ENCODE assay signal across 8 mouse cellular contexts in genomic region chr4:150236521-150237481, GRCm38 (mm10). TPM values are rescaled to one million over a fixed set of nuclear protein-coding genes. Genes with fewer than 3 reads are reported as not detected.
DNase-seq lines count a peak whose midpoint lies in the region; ATAC-seq and TF ChIP-seq lines count a peak whose summit lies in the region.

Gene Eno1, plus strand, starts transcription at chr4:150236721.

- peak within 1 kb of the TSS; percentile 92 for H3K4me3 ChIP-seq in hindbrain, embryonic 10.5 days
- peak within 1 kb of the TSS; percentile 75 for H3K4me3 ChIP-seq in lung, postnatal 0 days (ENCODE audit: low read depth, low read length)

- peak; percentile 86 for ATAC-seq in frontal cortex, adult (ENCODE audit: low TSS enrichment)
- peak; percentile 97 for ATAC-seq in lung, postnatal 0 days

- TF ChIP-seq CTCF in lung, postnatal 0 days (IDR thresholded peaks at IDR 0.05): peak; percentile 46

- no peaks in the 10 kb centered on the region for H3K9me3 ChIP-seq in hindbrain, embryonic 10.5 days
- no peaks in the 10 kb centered on the region for H3K9me3 ChIP-seq in lung, postnatal 0 days (ENCODE audit: low read length)

- peaks cover 57% of the 10 kb centered on the region for H3K4me1 ChIP-seq in hindbrain, embryonic 10.5 days (replicated peaks)
- peaks cover 15% of the 10 kb centered on the region for H3K4me1 ChIP-seq in lung, postnatal 0 days (ENCODE audit: insufficient read depth, low read depth, low read length)

- H3K9ac ChIP-seq in lung, postnatal 0 days (replicated peaks; ENCODE audit: low read depth): peak within 1 kb of the TSS; percentile 70

- WGBS in hindbrain, embryonic 10.5 days: under 1% methylated on average over 78 of the region's 78 CpGs
- under 1% methylated on average over 73 of the region's 78 CpGs for WGBS in lung, postnatal 0 days

- DNase-seq in MEL-GATA-1-ER (ENCODE audit: extremely low read depth, low read depth): peak; percentile 89
- DNase-seq in cerebellum, adult 8-10 months: peak; percentile 98
- DNase-seq in hindbrain, embryonic 10.5 days (ENCODE audit: low spot score): peak; percentile 100
- peak; percentile 95 for DNase-seq in layer of hippocampus, adult 9-11 months
- DNase-seq in lung, postnatal 0 days (ENCODE audit: low spot score): peak; percentile 97
- peak; percentile 97 for DNase-seq in ovary, postnatal 14 days (ENCODE audit: low spot score)
- DNase-seq in thymus, postnatal 25 days: peak; percentile 96

- TF ChIP-seq EP300 in lung, postnatal 0 days (IDR thresholded peaks at IDR 0.05): no peak

- peak within 1 kb of the TSS; percentile 99 for H3K27ac ChIP-seq in hindbrain, embryonic 10.5 days
- H3K27ac ChIP-seq in lung, postnatal 0 days (ENCODE audit: low read length): peak within 1 kb of the TSS; percentile 94

- H3K36me3 ChIP-seq in hindbrain, embryonic 10.5 days: peaks cover 31% of the 10 kb centered on the region
- peaks cover 7% of the 10 kb centered on the region; the same call in 1 of the 2 replicates for H3K36me3 ChIP-seq in lung, postnatal 0 days (ENCODE audit: insufficient read depth, low read length)

- H3K4me2 ChIP-seq in lung, postnatal 0 days (replicated peaks; ENCODE audit: low read depth, low read length): peak within 1 kb of the TSS; percentile 94

- 0 out of 2 replicates have a peak, but pooled peaks cover 3% of the 10 kb centered on the region for H3K27me3 ChIP-seq in hindbrain, embryonic 10.5 days (ENCODE audit: insufficient read depth, poor library complexity, severe bottlenecking)
- H3K27me3 ChIP-seq in lung, postnatal 0 days (replicated peaks; ENCODE audit: insufficient read depth, low read length): no peaks in the 10 kb centered on the region

RNA-seq across cellular contexts. Expression of gene Eno1, which starts in this region (rescaled TPM):
- 2,517 and 3,327 TPM in 2 replicates for polyA plus RNA-seq in hindbrain, embryonic 10.5 days (2016; fragmentation: Nextera tagmentation; extraction: Ambion mirVana)
- polyA plus RNA-seq in lung, postnatal 0 days (2015; fragmentation: Nextera tagmentation; extraction: Ambion mirVana): 305 and 319 TPM in 2 replicates

Comparison
In these comparisons a context has a peak if more than half of its experiments do, and no peak if none do; other contexts are left out.
1. Peak in every context shown above with its lines: DNase-seq, ATAC-seq, H3K4me3 ChIP-seq and H3K27ac ChIP-seq.